Mouse (Mus musculus) MEL (cell line): ENCODE results near the gene Elavl2.

Experiments
- CTCF ChIP-seq, 3 experiments: IDR thresholded peaks in 2 of 3; conservative IDR thresholded peaks in 1 of 3; 2 replicates each; pipeline ENCODE4 v1.5.1; 2011 to 2012; ENCODE audit warnings: low read length in 3 of 3, low read depth in 2 of 3, mild to moderate bottlenecking in 2 of 3, improper control_type of control experiment in 1 of 3, inconsistent platforms in 1 of 3, mixed read lengths in 1 of 3, moderate library complexity in 1 of 3; ENCODE audit not compliant: control insufficient read depth in 1 of 3, insufficient read depth in 1 of 3, poor library complexity in 1 of 3, severe bottlenecking in 1 of 3
- E2F4 ChIP-seq: IDR thresholded peaks from 2 replicates; pipeline ENCODE4 v1.6.1; 2011; ENCODE audit warnings: low read depth, low read length, improper control_type of control experiment, borderline replicate concordance
- MAX ChIP-seq: IDR thresholded peaks from 2 replicates; pipeline ENCODE4 v1.6.1; 2011; ENCODE audit warnings: low read length, improper control_type of control experiment
- MAZ ChIP-seq: IDR thresholded peaks from 2 replicates; pipeline ENCODE4 v1.6.1; 2012; ENCODE audit warnings: low read depth, mild to moderate bottlenecking, inconsistent platforms, low read length, improper control_type of control experiment
- POLR2A ChIP-seq, 2 experiments: IDR thresholded peaks; 2 replicates each; pipeline ENCODE4 v1.6.1; 2011 to 2012; ENCODE audit warnings: low read length in 2 of 2, mild to moderate bottlenecking in 2 of 2, control low read depth in 1 of 2, improper control_type of control experiment in 1 of 2, low read depth in 1 of 2, moderate library complexity in 1 of 2; ENCODE audit not compliant: control insufficient read depth in 1 of 2, insufficient read depth in 1 of 2, poor library complexity in 1 of 2
- POLR2AphosphoS5 ChIP-seq: IDR thresholded peaks from 2 replicates; pipeline ENCODE4 v1.6.1; 2012; ENCODE audit warnings: low read depth, borderline replicate concordance, mild to moderate bottlenecking, inconsistent platforms, low read length, moderate library complexity, mixed read lengths
- SMC3 ChIP-seq: IDR thresholded peaks from 2 replicates; pipeline ENCODE4 v1.6.1; 2011; ENCODE audit warnings: low read depth, low read length, improper control_type of control experiment
- TCF12 ChIP-seq: IDR thresholded peaks from 2 replicates; pipeline ENCODE4 v1.6.1; 2014; ENCODE audit warnings: low read depth, mild to moderate bottlenecking, inconsistent platforms, low read length, improper control_type of control experiment, moderate library complexity
- USF1 ChIP-seq: IDR thresholded peaks from 2 replicates; pipeline ENCODE4 v1.6.1; 2014; ENCODE audit warnings: low read depth, mild to moderate bottlenecking, inconsistent platforms, low read length, improper control_type of control experiment, moderate library complexity
- USF2 ChIP-seq, 2 experiments: IDR thresholded peaks; 2 replicates each; pipeline ENCODE4 v1.6.1; 2011 to 2012; ENCODE audit warnings: improper control_type of control experiment in 2 of 2, low read length in 2 of 2, borderline replicate concordance in 1 of 2, inconsistent platforms in 1 of 2, low read depth in 1 of 2, mild to moderate bottlenecking in 1 of 2; ENCODE audit not compliant: insufficient read depth in 1 of 2
- ZC3H11A ChIP-seq: IDR thresholded peaks from 2 replicates; pipeline ENCODE4 v1.6.1; 2012; ENCODE audit warnings: low read depth, mild to moderate bottlenecking, inconsistent platforms, low read length, improper control_type of control experiment

DNA sequence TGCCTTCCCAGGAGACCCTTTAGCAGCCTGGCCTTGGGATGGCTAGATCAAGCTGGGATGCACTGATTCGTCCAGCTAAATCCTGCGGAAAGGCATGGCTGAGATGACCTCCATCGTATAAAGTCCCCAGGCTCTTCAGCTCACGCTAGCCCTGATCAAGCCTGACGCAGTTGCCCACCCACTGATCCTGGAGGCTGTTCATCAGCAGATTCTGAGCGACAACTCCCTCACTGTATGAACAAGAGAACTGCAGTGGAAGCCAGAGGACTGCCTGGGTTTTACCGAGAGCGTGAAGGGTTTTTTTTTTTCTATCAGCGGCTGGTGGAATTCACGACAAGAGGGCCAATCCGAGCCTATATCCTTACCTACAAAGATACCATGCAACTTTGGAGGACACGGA lies 35.3 kb downstream of the Elavl2 start:
- no peak for TF ChIP-seq POLR2AphosphoS5
- no peak for TF ChIP-seq SMC3
- TF ChIP-seq POLR2A (IDR thresholded peaks at IDR 0.05; ENCODE audit: control insufficient read depth in 1 of 2, insufficient read depth in 1 of 2, low read depth in 1 of 2, low read length in 2 of 2, poor library complexity in 1 of 2) = no peak
- no peak for TF ChIP-seq MAZ
- no peak for TF ChIP-seq USF1
- TF ChIP-seq TCF12 = no peak
- TF ChIP-seq USF2 (IDR thresholded peaks at IDR 0.05; ENCODE audit: borderline replicate concordance in 1 of 2, insufficient read depth in 1 of 2, low read depth in 1 of 2, low read length in 2 of 2) = no peak
- no peak for TF ChIP-seq E2F4
- no peak for TF ChIP-seq CTCF (IDR thresholded peaks at IDR 0.05 in 2 of 3, conservative IDR thresholded peaks at IDR 0.05 in 1 of 3; ENCODE audit: control insufficient read depth in 1 of 3, insufficient read depth in 1 of 3, low read depth in 2 of 3, low read length in 3 of 3, poor library complexity in 1 of 3, severe bottlenecking in 1 of 3)
- TF ChIP-seq MAX = no peak
- no peak for TF ChIP-seq ZC3H11A
